In the genomic region with DNA sequence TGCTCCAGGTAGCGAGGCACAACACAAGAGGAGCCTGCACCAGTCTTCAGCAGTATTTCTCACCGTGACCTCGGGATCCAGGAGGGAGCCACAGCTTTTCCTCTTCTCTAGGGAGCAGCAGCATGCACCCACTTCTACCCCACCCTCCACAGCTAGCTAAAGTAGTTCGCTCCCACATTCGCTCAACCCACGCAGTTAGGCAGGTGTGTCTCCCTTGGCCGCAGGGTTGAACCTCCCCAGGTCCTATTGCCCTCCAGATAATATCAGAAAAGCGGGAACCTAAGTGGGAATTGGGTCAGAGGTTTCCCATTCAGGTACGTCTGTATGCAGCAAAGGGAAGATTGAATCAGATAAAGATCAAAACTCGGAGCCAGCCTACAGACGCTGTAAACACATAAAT, we compare ENCODE assay signal across 9 mouse cellular contexts. TPM values are rescaled to one million over a fixed set of nuclear protein-coding genes. Genes with fewer than 3 reads are reported as not detected.
A peak's percentile ranks its signal among the peaks of the same experiment; 100 is the strongest.
DNase-seq lines count a peak whose midpoint lies in the region; ATAC-seq and TF ChIP-seq lines count a peak whose summit lies in the region.
"Had no signal": no experiment of that assay in that cellular context is flagged by ENCODE, and none has a peak within 500 bp of the region (broad histone marks: within the 10 kb centered on the region; RNA-seq: fewer than 3 reads in every experiment).

No protein-coding gene starts in this region.

- H3K4me2 ChIP-seq in forebrain, embryonic 15.5 days (replicated peaks): peak overlapping the region; percentile 48
- H3K4me2 ChIP-seq in liver, postnatal 0 days (ENCODE audit: low read depth, low read length): peak overlapping the region; percentile 22

- peak; percentile 16 for DNase-seq in left cerebral cortex, adult 11 months (ENCODE audit: low spot score)
- no peak for DNase-seq in left cerebral cortex, postnatal 10 days (ENCODE audit: extremely low spot score in 1 of 2, low spot score in 2 of 2)
- DNase-seq in brain, embryonic 14.5 days (ENCODE audit: low read depth): peak; percentile 8
- no peak for DNase-seq in liver, postnatal 0 days
- peak; percentile 8 to 17 for DNase-seq in spleen, postnatal 10 days (ENCODE audit: low spot score in 2 of 2)
- no peak for DNase-seq in adrenal gland, postnatal 4 days (ENCODE audit: low spot score in 2 of 2)
- DNase-seq in ovary, postnatal 36 days (ENCODE audit: low spot score): no peak

- intact Hi-C loops in left cerebral cortex, postnatal 10 days (cut with DNase I): loop anchor here (10.0 kb wide), 1 partner anchor 62 kb away; a partner anchor contains a TSS

- 0 out of 2 replicates have a peak, but pooled peaks cover 4% of the 10 kb centered on the region for H3K4me1 ChIP-seq in forebrain, embryonic 15.5 days
- no peaks in the 10 kb centered on the region for H3K4me1 ChIP-seq in liver, postnatal 0 days (ENCODE audit: insufficient read depth)

- TF ChIP-seq EP300 in liver, postnatal 0 days (IDR thresholded peaks at IDR 0.05; ENCODE audit: low read depth): no peak

- no peaks in the 10 kb centered on the region for H3K27me3 ChIP-seq in forebrain, embryonic 15.5 days
- no peaks in the 10 kb centered on the region for H3K27me3 ChIP-seq in liver, postnatal 0 days (ENCODE audit: insufficient read depth, low read length)

- no peaks in the 10 kb centered on the region for H3K36me3 ChIP-seq in forebrain, embryonic 15.5 days
- no peaks in the 10 kb centered on the region for H3K36me3 ChIP-seq in liver, postnatal 0 days (replicated peaks; ENCODE audit: insufficient read depth, low read length)

- H3K9ac ChIP-seq in forebrain, embryonic 15.5 days (replicated peaks): peak overlapping the region; percentile 30; the same call in 1 of the 2 replicates
- H3K9ac ChIP-seq in liver, postnatal 0 days (replicated peaks): no peak overlapping the region

- no peak for TF ChIP-seq CTCF in brain, embryonic 14.5 days (IDR thresholded peaks at IDR 0.05; ENCODE audit: borderline replicate concordance, extremely low read depth, insufficient read depth, insufficient read length)
- no peak for TF ChIP-seq CTCF in liver, postnatal 0 days (IDR thresholded peaks at IDR 0.05; ENCODE audit: low read depth)

- H3K27ac ChIP-seq in forebrain, embryonic 15.5 days (replicated peaks): no peak overlapping the region
- H3K27ac ChIP-seq in liver, postnatal 0 days (ENCODE audit: low read depth): no peak overlapping the region

- WGBS in forebrain, embryonic 15.5 days: 26% methylated on average over 11 of the region's 11 CpGs
- 23% methylated on average over 11 of the region's 11 CpGs for WGBS in liver, postnatal 0 days (ENCODE audit: insufficient replicate concordance)

- no peak for ATAC-seq in forebrain, embryonic 15.5 days (replicated peaks)
- no peak for ATAC-seq in liver, postnatal 0 days

- H3K4me3 ChIP-seq in forebrain, embryonic 15.5 days: peak overlapping the region; percentile 37
- H3K4me3 ChIP-seq in liver, postnatal 0 days (ENCODE audit: low read depth, low read length): no peak overlapping the region

- H3K9me3 ChIP-seq in forebrain, embryonic 15.5 days: no peaks in the 10 kb centered on the region
- no peaks in the 10 kb centered on the region for H3K9me3 ChIP-seq in liver, postnatal 0 days (ENCODE audit: low read length)

- TF ChIP-seq POLR2A in brain, embryonic 14.5 days (IDR thresholded peaks at IDR 0.05; ENCODE audit: borderline replicate concordance, extremely low read depth, insufficient read depth, insufficient read length, poor library complexity, severe bottlenecking): no peak

RNA-seq across cellular contexts. Expression of a gene that starts 0.9 kb away (rescaled TPM):
- total RNA-seq in left cerebral cortex, postnatal 10 days (2021): 1 to 10 TPM in 1 of 2 experiments, under 1 TPM in 1; 0.95 to 1.5 TPM
- polyA plus RNA-seq in brain, embryonic 14.5 days (2012; rRNA removed): 0.78 and 1.1 TPM in 2 replicates
- polyA plus RNA-seq in forebrain, embryonic 15.5 days (2015; fragmentation: Nextera tagmentation; extraction: Ambion mirVana): 0.17 and 0.29 TPM in 2 replicates
- polyA plus RNA-seq in liver, postnatal 0 days (2015; fragmentation: Nextera tagmentation; extraction: Ambion mirVana): 0.06 and 0.07 TPM in 2 replicates
- 1 to 10 TPM; 2.1 to 2.7 TPM for total RNA-seq in adrenal gland, postnatal 4 days (2021)
- polyA plus RNA-seq: liver, embryonic 16.5 days had no signal

RNA-seq across cellular contexts. Expression of a gene that starts 24.5 kb away (rescaled TPM):
- not detected for total RNA-seq in left cerebral cortex, postnatal 10 days (2021)
- not detected in 2 replicates for polyA plus RNA-seq in brain, embryonic 14.5 days (2012; rRNA removed)
- not detected in 2 replicates for polyA plus RNA-seq in forebrain, embryonic 15.5 days (2015; fragmentation: Nextera tagmentation; extraction: Ambion mirVana)
- not detected in 2 replicates for polyA plus RNA-seq in liver, postnatal 0 days (2015; fragmentation: Nextera tagmentation; extraction: Ambion mirVana)
- not detected for total RNA-seq in adrenal gland, postnatal 4 days (2021)
- polyA plus RNA-seq: liver, embryonic 16.5 days had no signal

RNA-seq across cellular contexts. Expression of a gene that starts 58.9 kb away (rescaled TPM):
- total RNA-seq in left cerebral cortex, postnatal 10 days (2021): not detected
- polyA plus RNA-seq in brain, embryonic 14.5 days (2012; rRNA removed): 0.04 TPM in 1 of 2 replicates, not detected in the other
- polyA plus RNA-seq in forebrain, embryonic 15.5 days (2015; fragmentation: Nextera tagmentation; extraction: Ambion mirVana): not detected in 2 replicates
- polyA plus RNA-seq in liver, postnatal 0 days (2015; fragmentation: Nextera tagmentation; extraction: Ambion mirVana): 0.13 TPM in 1 of 2 replicates, not detected in the other
- total RNA-seq in adrenal gland, postnatal 4 days (2021): 1 to 10 TPM in 1 of 2 experiments, under 1 TPM in 1; 0.82 to 1.6 TPM
- polyA plus RNA-seq: liver, embryonic 16.5 days had no signal

Comparison
In these comparisons a context has a peak if more than half of its experiments do, and no peak if none do; other contexts are left out.
1. DNase-seq: peak in left cerebral cortex, adult 11 months (single experiment), brain, embryonic 14.5 days (single experiment) and spleen, postnatal 10 days (2 of 2); none in left cerebral cortex, postnatal 10 days (0 of 2), liver, postnatal 0 days (single experiment), adrenal gland, postnatal 4 days (0 of 2) and ovary, postnatal 36 days (single experiment).